Mouse (Mus musculus): ENCODE data around the gene Ndrg4. TPM values are rescaled to one million over a fixed set of nuclear protein-coding genes. Genes with fewer than 3 reads are reported as not detected.

The Ndrg4 gene
- under 1 TPM in 1 of 2 experiments, not detected in 1; 0.13 TPM for total RNA-seq (2023)

DNA sequence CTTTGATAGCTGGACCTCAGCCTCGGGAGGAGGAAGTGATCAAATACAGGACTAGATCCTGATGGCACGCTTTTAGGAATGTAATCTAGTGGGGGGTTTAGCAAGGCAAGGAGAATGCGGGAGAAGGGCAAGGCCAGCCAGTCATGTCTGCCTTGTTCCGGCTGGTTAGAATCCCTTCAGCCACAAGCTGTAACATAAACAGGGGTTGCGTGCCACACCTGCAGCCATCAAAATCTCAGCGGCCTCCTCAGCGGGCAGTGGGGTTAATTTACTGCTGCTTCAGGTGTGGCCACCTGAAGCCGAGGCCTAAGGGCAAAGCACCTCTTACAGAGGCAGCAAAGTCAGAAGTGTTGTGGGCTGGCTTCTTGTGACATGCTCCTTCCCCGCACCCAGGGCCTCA lies at the start of gene Ndrg4:
Gene Ndrg4 (plus strand): TSS at position 350 of the 400 bp plus-strand sequence.

DNA sequence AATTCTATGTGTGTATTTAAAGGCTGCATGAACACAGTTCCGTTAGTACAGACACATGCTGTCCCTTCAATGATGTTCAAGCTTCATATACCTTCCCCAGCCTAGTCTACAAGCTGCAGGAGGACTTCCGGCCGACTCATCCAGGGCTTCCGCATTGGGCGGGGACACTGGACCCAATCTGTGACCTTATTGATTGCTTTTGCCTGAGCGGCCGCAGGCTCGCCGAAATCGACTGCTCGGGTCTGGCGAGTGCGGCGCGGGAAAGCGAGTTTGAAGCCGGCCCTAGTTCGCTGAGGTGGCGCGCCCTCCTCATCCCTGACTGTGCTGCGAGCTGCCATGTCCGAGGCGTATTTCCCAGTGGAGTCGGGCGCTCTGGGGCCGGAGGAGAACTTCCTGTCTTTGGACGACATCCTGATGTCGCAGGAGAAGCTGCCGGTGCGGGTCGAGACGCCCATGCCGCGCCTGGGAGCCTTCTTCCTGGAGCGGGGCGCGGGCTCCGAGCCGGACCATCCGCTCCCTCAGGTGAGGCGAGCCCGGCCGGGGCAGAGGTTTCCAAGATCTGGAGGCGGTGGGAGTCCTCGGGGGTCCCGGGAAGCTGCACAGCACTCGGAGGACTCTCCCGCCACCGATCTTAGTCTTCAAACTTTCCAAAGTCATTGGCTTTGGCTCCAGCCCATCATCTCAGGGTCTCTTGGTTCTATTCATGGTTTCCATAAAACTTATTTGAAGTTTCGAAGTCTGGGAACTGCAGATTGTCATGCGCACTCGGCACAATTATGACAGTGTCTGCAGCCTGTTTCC lies 43.3 kb upstream of the Ndrg4 start, which contains the start of gene Gins3:
Gene Gins3 (plus strand): TSS at position 192 of the 801 bp plus-strand sequence.

GRCm38 (mm10) chr8:95715676-95716531 lies 39.1 kb downstream of the Ndrg4 start, which contains the start of gene Setd6:
Gene Setd6, plus strand, starts transcription at chr8:95715881.

Other genes starting within 250 kb of the Ndrg4 start
- 10 to 100 TPM; 35.1 to 43.0 TPM for gene Cfap20, start 242.1 kb upstream of the Ndrg4 start, total RNA-seq (2023)
- 10 to 100 TPM; 38.4 to 50.9 TPM for gene Csnk2a2, start 186.9 kb upstream of the Ndrg4 start, total RNA-seq (2023)
- gene Ccdc113, start 142.9 kb upstream of the Ndrg4 start, total RNA-seq (2023): not detected
- not detected for gene Prss54, start 100.6 kb upstream of the Ndrg4 start, total RNA-seq (2023)
- gene Gins3, start 43.5 kb upstream of the Ndrg4 start, total RNA-seq (2023): 1 to 10 TPM; 6.0 to 6.6 TPM
- 1 to 10 TPM; 7.9 to 8.2 TPM for gene Setd6, start 38.9 kb downstream of the Ndrg4 start, total RNA-seq (2023)
- gene Cnot1, start 130.5 kb downstream of the Ndrg4 start, total RNA-seq (2023): 100 to 1,000 TPM; 194 to 200 TPM
- 10 to 100 TPM; 69.6 to 75.5 TPM for gene Sap18b, start 148.4 kb downstream of the Ndrg4 start, total RNA-seq (2023)
- 1 to 10 TPM; 7.6 to 9.6 TPM for gene Slc38a7, start 176.6 kb downstream of the Ndrg4 start, total RNA-seq (2023)
- gene Got2, start 211.6 kb downstream of the Ndrg4 start, total RNA-seq (2023): 10 to 100 TPM; 73.9 to 78.1 TPM

Measured in neutrophil, adult 59 days (primary cell).